Mouse (Mus musculus) G1E (cell line): ENCODE measurements around the gene Gm6377. TPM values are rescaled to one million over a fixed set of nuclear protein-coding genes. Genes with fewer than 3 reads are reported as not detected.

ENCODE experiments used
- ATAC-seq: 2 replicates; pipeline ENCODE4 v1.8.0; 2016; ENCODE audit warnings: mild to moderate bottlenecking; ENCODE audit not compliant: insufficient number of reproducible peaks, poor library complexity, low FRiP score, severe bottlenecking; ENCODE audit errors: extremely low read depth
- DNase-seq: peaks from one replicate; pipeline ENCODE4 v3.0.0; 2012; ENCODE audit warnings: low spot score
- H3K27me3 ChIP-seq: 2 replicates; pipeline ENCODE4 v1.6.1; 2012; ENCODE audit warnings: mild to moderate bottlenecking, low read length, inconsistent platforms; ENCODE audit not compliant: insufficient read depth
- H3K36me3 ChIP-seq: replicated peaks from 2 replicates; pipeline ENCODE3; 2012; ENCODE audit warnings: mild to moderate bottlenecking, inconsistent platforms
- H3K4me1 ChIP-seq: 2 replicates; pipeline ENCODE4 v1.6.1; 2012; ENCODE audit warnings: low read depth, low read length, inconsistent platforms, mixed read lengths; ENCODE audit not compliant: insufficient read depth
- H3K4me3 ChIP-seq: 2 replicates; pipeline ENCODE4 v1.5.1; 2012; ENCODE audit warnings: low read depth, mild to moderate bottlenecking, inconsistent platforms, low read length, moderate library complexity, mixed read lengths
- H3K9me3 ChIP-seq: replicated peaks from 2 replicates; pipeline ENCODE4 v1.6.1; 2012; ENCODE audit warnings: inconsistent platforms
- CTCF ChIP-seq: IDR thresholded peaks from 2 replicates; pipeline ENCODE4 v1.5.1; 2012; ENCODE audit warnings: low read depth, low read length, inconsistent platforms, mixed read lengths
- GATA1 ChIP-seq: IDR thresholded peaks from 2 replicates; pipeline ENCODE4 v1.6.1; 2012; ENCODE audit warnings: borderline replicate concordance, low read length, inconsistent platforms, mixed read lengths
- GATA2 ChIP-seq: IDR thresholded peaks from 2 replicates; pipeline ENCODE4 v1.6.1; 2012; ENCODE audit warnings: low read depth, low read length, inconsistent platforms, borderline replicate concordance
- POLR2AphosphoS5 ChIP-seq: IDR thresholded peaks from 2 replicates; pipeline ENCODE4 v1.6.1; 2012; ENCODE audit warnings: low read depth, low read length, inconsistent platforms; ENCODE audit not compliant: insufficient replicate concordance
- TAL1 ChIP-seq: conservative IDR thresholded peaks from 2 replicates; pipeline ENCODE4 v1.6.1; 2012; ENCODE audit warnings: low read depth, low read length, inconsistent platforms, mixed read lengths
- polyA plus RNA-seq: library from polyadenylated mRNA; stranded (reverse); fragments of >175 nt; gene quantifications from 2 replicates; pipeline ENCODE4 v1.2.3, GENCODE M21; 2012
- total RNA-seq, 2 experiments: library from RNA; stranded (forward) in 1 of 2; stranded (reverse) in 1 of 2; fragments of 200-1000 nt in 1 of 2; fragments of >200 nt in 1 of 2; fragmentation: Nextera tagmentation in 1 of 2; gene quantifications; 2 replicates each; pipeline ENCODE4 v1.2.3; 2014 to 2017

Gm6377 gene
- total and polyA plus RNA-seq, 3 experiments: 0.11 TPM; not detected in 2

GRCm38 (mm10) chrX:109175470-109175869 lies 21.1 kb upstream of the Gm6377 start:
- no peak for DNase-seq
- Histone ChIP-seq H3K4me3 (no peak overlapping the region), H3K9me3 (no peaks in the 10 kb centered on the region), H3K4me1 (no peaks in the 10 kb centered on the region), H3K27me3 (no peaks in the 10 kb centered on the region), H3K36me3 (no peaks in the 10 kb centered on the region)
- TF ChIP-seq GATA1 (no peak), GATA2 (no peak), POLR2AphosphoS5 (no peak), TAL1 (no peak), CTCF (no peak)
- ATAC-seq: no peak

- Histone ChIP-seq H3K4me3 (no peak overlapping the region), H3K36me3 (no peaks in the 10 kb centered on the region), H3K4me1 (no peaks in the 10 kb centered on the region), H3K9me3 (no peaks in the 10 kb centered on the region), H3K27me3 (no peaks in the 10 kb centered on the region)
- ATAC-seq (no peak), DNase-seq (no peak)
- TF ChIP-seq GATA2 (no peak), CTCF (no peak), POLR2AphosphoS5 (no peak), TAL1 (no peak), GATA1 (no peak)
These were observed 11.7 kb upstream of the Gm6377 start for GRCm38 (mm10) chrX:109184706-109185478.

DNA sequence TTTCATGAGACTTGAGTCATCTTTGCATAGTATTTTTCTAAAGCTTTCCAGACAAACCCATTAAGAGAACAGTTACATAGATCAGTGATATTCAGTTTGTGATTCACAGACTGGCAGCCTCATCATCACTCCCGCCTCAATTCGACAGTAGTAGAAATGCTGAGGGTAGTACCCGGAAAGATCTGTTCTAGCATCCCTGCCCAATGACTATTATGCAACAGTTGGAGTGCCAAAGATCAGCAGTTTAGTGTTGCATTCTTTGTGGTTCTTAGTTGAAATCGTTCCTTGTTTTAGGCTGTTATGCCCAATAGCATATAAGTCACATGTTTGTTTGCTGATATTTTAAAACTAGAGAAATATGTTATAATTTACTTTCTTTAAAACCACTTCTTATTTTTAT lies 6.9 kb upstream of the Gm6377 start:
- DNase-seq: no peak
- Histone ChIP-seq H3K36me3 (no peaks in the 10 kb centered on the region), H3K4me1 (no peaks in the 10 kb centered on the region), H3K9me3 (no peaks in the 10 kb centered on the region), H3K27me3 (no peaks in the 10 kb centered on the region), H3K4me3 (no peak overlapping the region)
- no peak for TF ChIP-seq POLR2AphosphoS5
- TF ChIP-seq TAL1: no peak
- no peak for TF ChIP-seq GATA1
- TF ChIP-seq CTCF: no peak
- no peak for TF ChIP-seq GATA2
- no peak for ATAC-seq

DNA sequence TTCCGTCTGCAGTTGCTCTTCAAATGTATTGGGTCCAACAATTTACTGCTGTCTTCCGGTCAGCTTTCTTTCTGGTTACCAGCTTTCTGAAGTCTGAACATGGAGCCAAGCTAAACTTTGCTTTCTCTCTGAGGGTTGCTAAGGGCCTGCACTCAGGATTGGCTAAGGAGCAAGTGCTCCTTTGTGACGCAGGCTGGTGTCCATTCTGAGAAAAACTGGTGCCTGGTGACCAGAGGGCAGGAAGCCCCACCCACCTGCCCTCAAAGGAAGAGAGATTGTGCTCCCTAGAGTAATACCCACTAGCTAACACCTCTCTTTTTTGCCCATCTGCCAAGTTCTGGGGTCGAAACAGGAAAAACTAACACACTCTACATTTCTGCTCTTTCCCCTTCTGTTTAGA lies 5.6 kb upstream of the Gm6377 start:
- TF ChIP-seq GATA1 (no peak), GATA2 (no peak), TAL1 (no peak), CTCF (no peak), POLR2AphosphoS5 (no peak)
- no peaks in the 10 kb centered on the region for H3K27me3 ChIP-seq
- no peaks in the 10 kb centered on the region for H3K4me1 ChIP-seq
- H3K9me3 ChIP-seq: no peaks in the 10 kb centered on the region
- DNase-seq: no peak
- H3K4me3 ChIP-seq: no peak overlapping the region
- no peaks in the 10 kb centered on the region for H3K36me3 ChIP-seq
- no peak for ATAC-seq

- Histone ChIP-seq H3K9me3 (no peaks in the 10 kb centered on the region), H3K36me3 (no peaks in the 10 kb centered on the region), H3K4me3 (no peak overlapping the region), H3K4me1 (no peaks in the 10 kb centered on the region), H3K27me3 (no peaks in the 10 kb centered on the region)
- TF ChIP-seq GATA1: no peak
- TF ChIP-seq CTCF: no peak
- no peak for TF ChIP-seq TAL1
- TF ChIP-seq POLR2AphosphoS5: no peak
- TF ChIP-seq GATA2: no peak
- ATAC-seq (no peak), DNase-seq (no peak)
These were observed 5.1 kb upstream of the Gm6377 start for GRCm38 (mm10) chrX:109191436-109191835.

GRCm38 (mm10) chrX:109207843-109208242 lies 11.3 kb downstream of the Gm6377 start:
- Histone ChIP-seq H3K36me3 (no peaks in the 10 kb centered on the region), H3K9me3 (no peaks in the 10 kb centered on the region), H3K4me3 (no peak overlapping the region), H3K27me3 (no peaks in the 10 kb centered on the region), H3K4me1 (no peaks in the 10 kb centered on the region)
- ATAC-seq (no peak), DNase-seq (no peak)
- TF ChIP-seq POLR2AphosphoS5: no peak

DNA sequence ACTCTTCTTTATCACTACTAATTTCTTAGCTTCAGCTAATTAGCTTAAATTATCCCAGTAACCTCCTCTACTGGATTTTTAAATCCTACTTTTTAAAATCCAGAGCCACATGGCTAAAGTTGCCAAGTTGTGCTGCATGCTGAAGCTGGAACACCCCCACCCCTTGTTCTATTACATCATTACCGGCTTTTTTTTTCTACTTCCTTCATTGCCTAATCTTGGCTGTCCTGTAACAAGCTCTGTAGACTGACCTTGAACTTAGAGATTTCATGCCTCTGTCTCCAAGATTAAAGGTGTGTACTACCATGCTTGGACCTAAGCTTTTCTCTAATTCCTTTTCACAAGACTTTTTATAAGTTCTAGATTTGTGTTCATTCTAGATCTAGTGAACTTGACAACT lies 32.2 kb downstream of the Gm6377 start:
- H3K9me3 ChIP-seq: no peaks in the 10 kb centered on the region
- peaks cover 2% of the 10 kb centered on the region; the same call in 1 of the 2 replicates for H3K27me3 ChIP-seq
- DNase-seq: no peak
- no peak overlapping the region for H3K4me3 ChIP-seq
- H3K36me3 ChIP-seq: no peaks in the 10 kb centered on the region
- TF ChIP-seq POLR2AphosphoS5 (no peak), GATA2 (no peak), GATA1 (no peak)
- no peaks in the 10 kb centered on the region for H3K4me1 ChIP-seq
- ATAC-seq: no peak
